Mouse (Mus musculus) testis, adult 2 months (tissue): Measurements from ENCODE around the gene Aqp6. TPM values are rescaled to one million over a fixed set of nuclear protein-coding genes. Genes with fewer than 3 reads are reported as not detected.

Experiments
- H3K27ac ChIP-seq: fragments of 200-500 bp; 2 replicates; pipeline ENCODE4 v1.5.1; 2012; ENCODE audit warnings: low read depth, low read length; ENCODE audit not compliant: control insufficient read depth, insufficient read depth
- H3K27me3 ChIP-seq: fragments of 200-500 bp; 2 replicates; pipeline ENCODE4 v1.6.1; 2012; ENCODE audit warnings: mild to moderate bottlenecking, low read length, moderate library complexity; ENCODE audit not compliant: control insufficient read depth, insufficient read depth
- H3K36me3 ChIP-seq: fragments of 200-500 bp; 2 replicates; pipeline ENCODE4 v1.6.1; 2012; ENCODE audit warnings: mild to moderate bottlenecking, low read length; ENCODE audit not compliant: control insufficient read depth, insufficient read depth
- H3K4me1 ChIP-seq: fragments of 200-500 bp; 2 replicates; pipeline ENCODE4 v1.6.1; 2012; ENCODE audit warnings: low read length; ENCODE audit not compliant: control insufficient read depth, insufficient read depth
- H3K4me3 ChIP-seq: fragments of 200-500 bp; 2 replicates; pipeline ENCODE4 v1.5.1; 2012; ENCODE audit warnings: low read depth, mild to moderate bottlenecking, low read length, moderate library complexity, mixed read lengths; ENCODE audit not compliant: control insufficient read depth
- CTCF ChIP-seq: fragments of 200-500 bp; IDR thresholded peaks from 2 replicates; pipeline ENCODE4 v1.5.1; 2012; ENCODE audit warnings: low read depth, mild to moderate bottlenecking, inconsistent platforms, low read length, moderate library complexity; ENCODE audit not compliant: control insufficient read depth, insufficient read depth, insufficient replicate concordance
- POLR2A ChIP-seq: fragments of 200-500 bp; IDR thresholded peaks from 2 replicates; pipeline ENCODE4 v1.6.1; 2012; ENCODE audit warnings: low read depth, mild to moderate bottlenecking, inconsistent platforms, low read length, moderate library complexity; ENCODE audit not compliant: control insufficient read depth
- polyA plus RNA-seq: library from polyadenylated mRNA; depleted of rRNA; stranded (reverse); fragments of >200 nt; gene quantifications from 2 replicates; pipeline ENCODE4 v1.2.3, GENCODE M21; 2012

Gene Aqp6
- polyA plus RNA-seq, 1 experiment, result not detected

DNA sequence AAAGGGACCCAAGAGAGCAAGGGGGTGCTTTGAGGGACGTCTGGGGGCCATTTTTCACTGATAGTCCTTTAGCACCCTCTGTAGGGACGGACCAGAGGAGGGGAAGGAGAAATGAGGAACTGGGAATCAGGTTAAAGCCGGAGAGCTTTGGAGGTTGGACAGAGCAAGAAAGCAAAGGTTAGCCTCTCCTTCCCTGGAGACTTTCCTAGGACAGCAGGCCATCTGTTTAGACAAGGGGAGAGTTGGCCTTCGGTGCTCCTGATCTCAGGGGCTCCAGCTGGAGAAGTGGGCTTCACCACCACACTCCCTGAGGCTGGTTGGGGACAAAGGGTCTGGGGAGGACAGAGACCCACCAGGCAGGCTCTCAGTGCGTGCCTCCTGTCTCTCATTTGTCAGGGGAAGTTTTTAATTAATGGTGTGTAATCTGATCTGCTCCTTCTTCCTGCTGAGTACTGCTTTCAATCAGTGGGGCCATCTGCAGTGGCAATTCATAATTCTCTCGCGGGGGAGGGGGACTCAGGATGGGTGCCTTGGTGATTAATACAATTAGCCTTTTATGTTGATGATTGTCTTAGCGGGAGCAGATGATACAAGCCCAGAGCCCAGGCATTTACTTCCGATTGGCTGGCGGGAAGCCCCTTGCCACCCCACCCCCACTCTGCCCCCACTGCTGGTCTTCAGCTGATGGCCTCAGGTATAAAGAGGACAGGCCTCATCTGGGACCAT is 6.4 kb downstream of the Aqp6 start:
- H3K36me3 ChIP-seq, result no peaks in the 10 kb centered on the region
- no peak overlapping the region for H3K27ac ChIP-seq
- no peak overlapping the region for H3K4me3 ChIP-seq
- TF ChIP-seq CTCF (no peak), POLR2A (no peak)
- 0 out of 2 replicates have a peak, but pooled peaks cover under 1% of the 10 kb centered on the region for H3K4me1 ChIP-seq
- H3K27me3 ChIP-seq, result no peaks in the 10 kb centered on the region

DNA sequence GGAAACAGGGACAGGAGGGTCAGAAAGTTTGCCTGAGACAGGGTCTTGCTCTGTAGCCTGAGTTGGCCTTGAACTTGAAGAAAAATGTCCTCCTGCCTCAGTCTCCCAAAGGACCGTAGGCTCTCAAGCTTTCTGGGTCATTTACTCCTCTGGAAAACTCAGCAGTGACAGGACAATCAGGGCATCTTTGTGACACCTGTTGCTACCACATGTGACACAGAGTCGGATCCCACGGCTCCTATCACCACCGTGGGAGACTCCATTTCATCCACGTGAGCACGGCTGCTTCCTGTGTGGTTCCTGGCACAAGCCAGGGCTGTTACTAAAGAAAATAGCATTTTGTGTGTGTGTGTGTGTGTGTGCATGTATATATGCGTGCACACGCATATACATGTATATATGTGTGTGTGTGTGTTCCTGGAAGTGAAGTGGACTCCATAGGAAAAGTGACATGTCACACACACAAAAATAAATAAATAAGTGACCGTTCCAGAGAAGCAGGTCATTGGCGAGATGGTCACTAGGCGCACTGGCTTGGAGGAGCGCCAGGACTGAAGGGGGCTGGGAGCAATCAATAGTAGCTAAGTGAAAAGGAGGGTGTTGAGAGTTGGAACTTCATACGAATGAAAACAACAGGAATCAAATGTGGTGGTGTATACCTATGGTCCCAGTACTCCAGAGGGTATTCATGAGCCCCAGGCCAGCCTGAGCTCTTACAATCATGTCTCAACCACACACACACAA is 7.4 kb downstream of the Aqp6 start:
- Histone ChIP-seq H3K4me1 (no peaks in the 10 kb centered on the region), H3K27me3 (no peaks in the 10 kb centered on the region), H3K27ac (no peak overlapping the region), H3K36me3 (no peaks in the 10 kb centered on the region), H3K4me3 (no peak overlapping the region)
- TF ChIP-seq POLR2A (no peak), CTCF (no peak)

DNA sequence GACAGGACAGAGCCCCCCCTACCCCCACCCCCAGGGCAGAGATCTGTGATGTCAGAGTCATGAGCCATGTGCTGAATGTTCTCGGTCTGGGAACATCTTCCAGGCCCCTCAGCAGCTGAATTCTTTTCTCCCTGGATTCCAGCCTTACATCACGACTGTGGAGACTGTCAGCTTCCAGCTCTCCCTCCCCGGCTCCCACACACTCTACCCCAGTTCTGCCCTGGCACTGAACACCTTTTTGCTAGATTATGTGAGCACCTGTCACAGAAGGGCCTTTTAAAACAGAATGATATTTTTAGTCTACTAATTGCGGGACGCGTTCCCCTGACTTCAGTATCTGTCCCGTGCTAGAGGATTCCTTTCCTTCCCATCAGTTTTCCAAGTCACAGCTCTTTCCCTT is 10.4 kb downstream of the Aqp6 start:
- TF ChIP-seq POLR2A (no peak), CTCF (no peak)
- Histone ChIP-seq H3K27ac (no peak overlapping the region), H3K4me1 (no peaks in the 10 kb centered on the region), H3K27me3 (no peaks in the 10 kb centered on the region), H3K4me3 (no peak overlapping the region), H3K36me3 (no peaks in the 10 kb centered on the region)

DNA sequence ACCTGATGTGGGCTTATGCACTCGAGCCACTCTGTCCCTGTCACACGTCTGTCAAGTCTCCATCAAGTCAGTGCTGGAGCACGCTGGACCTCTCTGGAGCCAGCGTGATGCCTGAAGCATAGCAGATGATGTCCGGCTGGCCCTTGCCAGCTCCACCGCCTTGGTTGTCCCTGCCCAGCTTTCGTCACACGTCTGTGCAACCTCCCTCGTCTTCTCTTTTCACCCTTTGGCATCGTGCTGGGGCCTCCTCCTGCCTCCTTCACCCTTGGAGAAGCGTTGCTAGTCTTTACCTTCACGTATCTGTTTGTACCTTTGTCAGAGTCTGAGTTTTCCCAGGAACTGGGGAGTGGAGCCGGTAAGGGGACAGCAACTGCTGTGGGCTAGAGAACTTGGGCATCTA is 13.1 kb downstream of the Aqp6 start:
- Histone ChIP-seq H3K27me3 (no peaks in the 10 kb centered on the region), H3K4me3 (no peak overlapping the region), H3K4me1 (no peaks in the 10 kb centered on the region), H3K27ac (no peak overlapping the region), H3K36me3 (no peaks in the 10 kb centered on the region)
- TF ChIP-seq POLR2A (no peak), CTCF (no peak)

DNA sequence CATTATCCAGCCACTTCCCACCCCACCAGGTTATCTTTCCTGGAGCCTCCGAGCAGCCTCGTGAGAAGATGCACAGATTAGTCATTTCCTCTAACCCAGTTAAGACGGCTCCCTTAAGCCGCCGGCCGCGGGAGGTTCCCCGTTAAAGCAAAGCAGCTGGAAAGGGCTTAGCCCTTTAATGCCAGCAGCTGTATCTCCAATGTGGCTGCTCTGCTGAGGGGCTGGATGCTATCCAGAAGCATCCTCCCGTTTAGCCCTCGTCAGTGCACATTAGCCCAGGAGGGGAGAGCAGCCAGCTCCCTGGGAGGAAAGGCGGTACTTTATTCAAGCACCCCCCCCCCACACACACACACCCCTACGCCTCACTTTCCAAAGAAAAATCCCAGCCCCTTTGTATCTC is 13.6 kb downstream of the Aqp6 start:
- Histone ChIP-seq H3K27ac (no peak overlapping the region), H3K36me3 (no peaks in the 10 kb centered on the region), H3K27me3 (no peaks in the 10 kb centered on the region), H3K4me3 (no peak overlapping the region), H3K4me1 (no peaks in the 10 kb centered on the region)
- TF ChIP-seq CTCF, result no peak
- TF ChIP-seq POLR2A, result no peak

DNA sequence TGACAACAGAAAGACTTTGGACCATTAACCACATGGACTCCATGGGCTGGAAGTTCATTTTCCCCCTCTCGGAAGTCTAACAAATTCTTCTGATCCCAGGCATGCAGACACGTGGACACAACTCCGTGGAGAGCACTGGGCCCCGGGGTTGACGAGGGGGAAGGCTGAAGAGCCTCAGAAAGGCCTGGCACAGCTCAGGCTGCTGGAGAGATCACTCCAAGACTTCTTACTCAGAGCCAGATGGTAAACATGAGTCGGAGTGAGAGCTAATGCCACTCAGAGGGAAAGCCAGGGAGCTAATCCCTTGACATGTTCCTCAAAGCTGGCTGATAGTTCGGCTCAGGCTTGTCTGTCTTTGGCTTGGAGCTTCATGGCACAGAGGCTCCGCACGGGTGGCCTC is 14.0 kb downstream of the Aqp6 start:
- Histone ChIP-seq H3K27me3 (no peaks in the 10 kb centered on the region), H3K36me3 (no peaks in the 10 kb centered on the region), H3K4me3 (no peak overlapping the region), H3K4me1 (no peaks in the 10 kb centered on the region), H3K27ac (no peak overlapping the region)
- TF ChIP-seq POLR2A, result no peak
- no peak for TF ChIP-seq CTCF

DNA sequence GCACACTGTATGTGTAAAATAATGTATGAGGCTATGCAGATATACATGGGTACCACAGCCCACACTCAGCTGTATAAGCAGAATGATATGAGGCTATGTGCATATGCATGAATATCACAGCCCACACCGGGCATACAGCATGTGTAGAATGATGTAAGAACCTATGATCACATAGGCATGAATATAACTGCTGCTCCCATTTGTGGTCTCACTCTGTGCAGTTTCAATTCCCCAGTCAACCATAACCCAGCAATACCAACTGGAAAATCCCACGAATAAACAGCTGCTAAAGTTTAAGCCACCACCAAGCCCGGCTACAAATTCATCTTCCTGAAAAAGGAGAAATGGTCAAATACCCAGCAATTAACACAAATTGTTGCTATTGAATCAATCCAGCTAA is 17.4 kb downstream of the Aqp6 start:
- Histone ChIP-seq H3K27ac (no peak overlapping the region), H3K27me3 (no peaks in the 10 kb centered on the region), H3K4me1 (no peaks in the 10 kb centered on the region), H3K36me3 (peaks cover 3% of the 10 kb centered on the region), H3K4me3 (no peak overlapping the region)
- no peak for TF ChIP-seq CTCF
- TF ChIP-seq POLR2A, result no peak
